Mouse (Mus musculus) lung, adult 2 months (tissue): ENCODE measurements around the gene Trub2.

ENCODE experiments used
- CTCF ChIP-seq: fragments of 200-500 bp; IDR thresholded peaks from 2 replicates; pipeline ENCODE4 v1.5.1; 2011; ENCODE audit warnings: mild to moderate bottlenecking, low read length, control low read depth; ENCODE audit not compliant: insufficient read depth
- POLR2A ChIP-seq: fragments of 200-500 bp; IDR thresholded peaks from 2 replicates; pipeline ENCODE4 v1.6.1; 2011; ENCODE audit warnings: low read depth, mild to moderate bottlenecking, control low read depth, low read length, borderline replicate concordance; ENCODE audit errors: extremely low read depth

GRCm38 (mm10) chr2:29733348-29733747 is 55.0 kb downstream of the Trub2 start:
- TF ChIP-seq POLR2A (no peak), CTCF (no peak)
